Mouse (Mus musculus) A20 (cell line): ENCODE data around the gene 2510002D24Rik.
"Not testable (repeated sequence)": the region's sequence is repeated elsewhere in the genome, so short reads cannot be mapped to it uniquely, and the experiment has no call there.

Experiments
- DNase-seq: peaks from one replicate; pipeline ENCODE4 v3.0.0-alpha.2; 2011; ENCODE audit warnings: low read depth, low spot score

2510002D24Rik gene

GRCm38 (mm10) chr16:18849521-18850190, 13.3 kb downstream of the 2510002D24Rik start:
- not testable (repeated sequence) for DNase-seq

GRCm38 (mm10) chr16:18858551-18858950, 22.2 kb downstream of the 2510002D24Rik start:
- DNase-seq, result peak; percentile 82

GRCm38 (mm10) chr16:18860186-18860585, 23.8 kb downstream of the 2510002D24Rik start:
- DNase-seq, result no peak

- not testable (repeated sequence) for DNase-seq
These were observed 34.1 kb downstream of the 2510002D24Rik start for GRCm38 (mm10) chr16:18870495-18870894.

GRCm38 (mm10) chr16:18876091-18876441, 39.7 kb downstream of the 2510002D24Rik start:
- no peak for DNase-seq

GRCm38 (mm10) chr16:18876442-18877308, 40.3 kb downstream of the 2510002D24Rik start, which contains the start of the genes Mrpl40 and Hira:
Mrpl40 (minus strand) TSS chr16:18876862.
Hira (plus strand) TSS chr16:18877037.
- peak; percentile 97 for DNase-seq

GRCm38 (mm10) chr16:18877386-18878090, 41.2 kb downstream of the 2510002D24Rik start:
- DNase-seq, result peak; percentile 92

GRCm38 (mm10) chr16:18878091-18878720, 41.8 kb downstream of the 2510002D24Rik start:
- no peak for DNase-seq

GRCm38 (mm10) chr16:18884044-18884443, 47.7 kb downstream of the 2510002D24Rik start:
- peak; percentile 29 for DNase-seq
